Mouse (Mus musculus): ENCODE data around the gene Rnf31. TPM values are rescaled to one million over a fixed set of nuclear protein-coding genes. Genes with fewer than 3 reads are reported as not detected.

Rnf31 gene
- total RNA-seq, 2 experiments from 2014 or later = 35.0 to 40.3 TPM

GRCm38 (mm10) chr14:55644261-55644888 is 52.9 kb downstream of the Rnf31 start:
- no peak for DNase-seq (ENCODE audit: low spot score in 2 of 2)

DNA sequence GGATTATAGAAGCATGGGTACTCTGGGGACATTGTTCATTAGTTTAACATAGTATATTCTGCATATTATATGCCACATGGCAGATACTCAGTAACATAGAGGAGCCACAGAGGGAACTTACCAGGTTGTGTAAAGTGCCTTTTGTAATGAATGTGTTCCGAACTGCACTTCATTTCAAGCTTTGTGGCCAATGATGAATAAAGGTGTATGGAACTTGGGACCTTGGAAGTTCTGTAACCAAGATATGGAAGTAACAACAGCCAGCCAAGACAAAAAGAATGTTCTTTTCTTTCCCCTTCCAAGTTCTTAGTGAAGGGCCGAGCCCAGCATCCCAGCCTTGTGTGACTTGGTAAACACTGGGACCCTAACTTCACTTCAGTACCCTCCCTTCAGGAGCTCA is 58.4 kb downstream of the Rnf31 start, which contains the start of gene Tssk4:
TSS of gene Tssk4 (plus strand) at position 301 of the 400 bp plus-strand sequence.
- no peak for DNase-seq (ENCODE audit: low spot score in 2 of 2)

DNA sequence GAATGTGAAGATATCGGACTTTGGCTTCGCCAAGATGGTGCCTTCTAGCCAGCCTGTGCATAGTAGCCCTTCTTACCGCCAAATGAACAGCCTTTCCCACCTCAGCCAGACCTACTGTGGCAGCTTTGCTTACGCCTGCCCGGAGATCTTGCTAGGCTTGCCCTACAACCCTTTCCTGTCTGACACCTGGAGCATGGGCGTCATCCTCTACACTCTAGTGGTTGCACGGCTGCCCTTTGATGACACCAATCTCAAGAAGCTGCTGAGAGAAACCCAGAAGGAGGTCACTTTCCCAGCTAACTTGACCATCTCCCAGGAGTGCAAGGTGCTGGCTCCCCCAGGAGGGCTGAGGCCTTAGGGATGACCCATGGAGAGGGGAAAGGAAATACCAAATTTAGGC is 60.0 kb downstream of the Rnf31 start:
- no peak for DNase-seq (ENCODE audit: low spot score in 2 of 2)

Other genes with a start within 250 kb of the Rnf31 start
- 10 to 100 TPM; 82.9 to 85.8 TPM for gene Dhrs4, start 113.0 kb upstream of the Rnf31 start, total RNA-seq (2021)
- 10 to 100 TPM; 19.6 to 25.4 TPM for gene Carmil3, start 101.1 kb upstream of the Rnf31 start, total RNA-seq (2021)
- gene Cpne6, start 81.3 kb upstream of the Rnf31 start, total RNA-seq (2021) = 1 to 10 TPM in 1 of 2 experiments, under 1 TPM in 1; 0.53 to 1.1 TPM
- gene Nrl, start 66.7 kb upstream of the Rnf31 start, total RNA-seq (2021) = not detected
- 10 to 100 TPM; 63.4 to 64.0 TPM for gene Pck2, start 51.4 kb upstream of the Rnf31 start, total RNA-seq (2021)
- gene Dcaf11, start 31.7 kb upstream of the Rnf31 start, total RNA-seq (2021) = 10 to 100 TPM; 84.6 to 91.6 TPM
- 1 to 10 TPM; 1.0 to 1.2 TPM for gene A730061H03Rik, start 31.3 kb upstream of the Rnf31 start, total RNA-seq (2021)
- 1 to 10 TPM; 6.5 to 10.0 TPM for gene Fitm1, start 16.1 kb upstream of the Rnf31 start, total RNA-seq (2021)
- gene Psme1, start 13.6 kb upstream of the Rnf31 start, total RNA-seq (2021) = 100 to 1,000 TPM; 302 to 310 TPM
- 10 to 100 TPM; 40.9 to 47.0 TPM for gene Emc9, start 6.4 kb upstream of the Rnf31 start, total RNA-seq (2021)
- 100 to 1,000 TPM; 336 to 355 TPM for gene Psme2, start 595 bp upstream of the Rnf31 start, total RNA-seq (2021)
- gene Irf9, start 11.9 kb downstream of the Rnf31 start, total RNA-seq (2021) = 10 to 100 TPM; 19.1 to 19.9 TPM
- gene Rec8, start 26.3 kb downstream of the Rnf31 start, total RNA-seq (2021) = 1 to 10 TPM; 8.0 to 8.6 TPM
- gene Ipo4, start 44.2 kb downstream of the Rnf31 start, total RNA-seq (2021) = 100 to 1,000 TPM in 1 of 2 experiments, 10 to 100 TPM in 1; 96.8 to 108 TPM
- 1 to 10 TPM; 3.8 to 4.5 TPM for gene Gm49378, start 46.2 kb downstream of the Rnf31 start, total RNA-seq (2021)
- 100 to 1,000 TPM in 1 of 2 experiments, 10 to 100 TPM in 1; 98.6 to 102 TPM for gene Tm9sf1, start 52.1 kb downstream of the Rnf31 start, total RNA-seq (2021)
- 1 to 10 TPM; 1.7 to 2.8 TPM for gene Tssk4, start 58.5 kb downstream of the Rnf31 start, total RNA-seq (2021)
- gene Mdp1, start 68.8 kb downstream of the Rnf31 start, total RNA-seq (2021) = 10 to 100 TPM; 57.4 to 63.3 TPM
- gene Gmpr2, start 80.2 kb downstream of the Rnf31 start, total RNA-seq (2021) = 10 to 100 TPM; 29.2 to 29.7 TPM
- 100 to 1,000 TPM; 316 to 337 TPM for gene Nedd8, start 80.4 kb downstream of the Rnf31 start, total RNA-seq (2021)
- gene Tinf2, start 90.1 kb downstream of the Rnf31 start, total RNA-seq (2021) = 10 to 100 TPM; 33.0 to 33.2 TPM
- gene Tgm1, start 122.2 kb downstream of the Rnf31 start, total RNA-seq (2021) = 1 to 10 TPM; 1.4 to 1.8 TPM
- gene Rabggta, start 130.6 kb downstream of the Rnf31 start, total RNA-seq (2021) = 10 to 100 TPM; 23.8 to 25.7 TPM
- gene Dhrs1, start 154.0 kb downstream of the Rnf31 start, total RNA-seq (2021) = 10 to 100 TPM; 74.1 to 77.7 TPM
- gene Nop9, start 154.0 kb downstream of the Rnf31 start, total RNA-seq (2021) = 10 to 100 TPM; 24.5 to 27.1 TPM
- gene Cideb, start 166.8 kb downstream of the Rnf31 start, total RNA-seq (2021) = 10 to 100 TPM in 1 of 2 experiments, 1 to 10 TPM in 1; 4.6 to 12.0 TPM
- under 1 TPM; 0.17 to 0.34 TPM for gene Ltb4r2, start 169.7 kb downstream of the Rnf31 start, total RNA-seq (2021)
- 1 to 10 TPM; 1.3 to 2.9 TPM for gene Ltb4r1, start 174.3 kb downstream of the Rnf31 start, total RNA-seq (2021)
- gene Adcy4, start 192.4 kb downstream of the Rnf31 start, total RNA-seq (2021) = 10 to 100 TPM; 10.4 to 10.9 TPM
- gene Ripk3, start 197.2 kb downstream of the Rnf31 start, total RNA-seq (2021) = 10 to 100 TPM in 1 of 2 experiments, 1 to 10 TPM in 1; 8.4 to 12.2 TPM
- 10 to 100 TPM; 47.0 to 49.4 TPM for gene Nfatc4, start 231.4 kb downstream of the Rnf31 start, total RNA-seq (2021)